Mouse (Mus musculus) lung, postnatal 0 days (tissue): ENCODE measurements around the gene Rbfox1.

Experiments used
- CTCF ChIP-seq: IDR thresholded peaks from 2 replicates; pipeline ENCODE4 v1.5.1; 2016; ENCODE audit warnings: antibody characterized with exemption, mild to moderate bottlenecking
- EP300 ChIP-seq: IDR thresholded peaks from 2 replicates; pipeline ENCODE4 v1.6.1; 2016; ENCODE audit warnings: antibody characterized with exemption, mild to moderate bottlenecking, control low read depth

- TF ChIP-seq CTCF (no peak), EP300 (no peak)
Measured at GRCm38 (mm10) chr16:7163688-7164087, 1278.5 kb downstream of the Rbfox1 start.
